Mouse (Mus musculus) liver, embryonic 14.5 days (tissue): ENCODE results near the gene Tnnc1.

Experiments used
- CTCF ChIP-seq: IDR thresholded peaks from 2 replicates; pipeline ENCODE4 v1.5.1; 2016; ENCODE audit warnings: antibody characterized with exemption, low read depth, control low read depth
- EP300 ChIP-seq: IDR thresholded peaks from 2 replicates; pipeline ENCODE4 v1.6.1; 2016; ENCODE audit warnings: antibody characterized with exemption, low read depth

DNA sequence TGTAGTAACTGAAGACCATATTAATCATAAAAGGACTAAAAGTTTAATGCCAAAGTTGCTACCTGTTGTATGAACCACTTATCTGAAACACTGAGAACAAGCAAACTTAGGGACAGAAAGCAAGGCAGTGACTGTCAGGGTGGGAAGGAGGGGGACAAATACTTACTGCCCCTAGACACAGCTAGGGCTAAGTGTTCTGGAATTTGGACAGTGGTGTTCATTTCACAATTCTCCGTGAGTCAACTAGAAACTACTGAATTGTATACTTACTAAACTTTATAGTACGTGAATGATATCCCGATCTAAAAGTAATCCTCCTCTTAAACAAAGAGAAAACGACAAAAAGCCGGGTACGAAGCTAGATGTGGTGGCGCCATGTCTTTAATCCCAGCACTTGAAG, 8.5 kb upstream of the Tnnc1 start:
- TF ChIP-seq EP300 (no peak), CTCF (no peak)
